Mouse (Mus musculus) CH12.LX (cell line): ENCODE measurements around the gene Eya2. TPM values are rescaled to one million over a fixed set of nuclear protein-coding genes. Genes with fewer than 3 reads are reported as not detected.

ENCODE experiments used
- DNase-seq: peaks from one replicate; pipeline ENCODE4 v3.0.0-alpha.2; 2013; ENCODE audit errors: extremely low read depth
- H3K27ac ChIP-seq: 2 replicates; pipeline ENCODE4 v1.5.1; 2012; ENCODE audit warnings: low read depth, mild to moderate bottlenecking, control low read depth, moderate library complexity; ENCODE audit not compliant: insufficient read depth
- H3K27me3 ChIP-seq: replicated peaks from 2 replicates; pipeline ENCODE3; 2012; ENCODE audit warnings: inconsistent platforms
- H3K36me3 ChIP-seq, 2 experiments: replicated peaks in 1 of 2; 2 replicates each; pipeline versions ENCODE3 to v1.6.1; 2012; ENCODE audit warnings: inconsistent platforms in 1 of 2, low read length in 1 of 2, mild to moderate bottlenecking in 1 of 2, mixed read lengths in 1 of 2, moderate library complexity in 1 of 2; ENCODE audit not compliant: control insufficient read depth in 1 of 2, insufficient read depth in 1 of 2
- H3K4me1 ChIP-seq, 2 experiments: 2 replicates each; pipeline ENCODE4 v1.6.1; 2012; ENCODE audit warnings: inconsistent platforms in 1 of 2, moderate library complexity in 1 of 2; ENCODE audit not compliant: insufficient read depth in 2 of 2, control insufficient read depth in 1 of 2
- H3K4me2 ChIP-seq: 2 replicates; pipeline ENCODE4 v1.6.1; 2012; ENCODE audit warnings: low read depth, mild to moderate bottlenecking, control low read depth; ENCODE audit not compliant: poor library complexity, insufficient read depth, severe bottlenecking
- H3K4me3 ChIP-seq, 3 experiments: fragments of 150-350 bp in 1 of 3; sonication (generic) in 1 of 3; replicated peaks in 1 of 3; 2 replicates each; pipeline versions ENCODE3 to v1.5.1; 2011 to 2012; ENCODE audit warnings: low read depth in 2 of 3, low read length in 2 of 3, mild to moderate bottlenecking in 2 of 3, moderate library complexity in 2 of 3, control low read depth in 1 of 3, improper control_type of control experiment in 1 of 3, inconsistent platforms in 1 of 3, mixed read lengths in 1 of 3; ENCODE audit not compliant: poor library complexity in 1 of 3
- H3K79me2 ChIP-seq: replicated peaks from 2 replicates; pipeline ENCODE4 v1.6.1; 2012; ENCODE audit warnings: mild to moderate bottlenecking, moderate library complexity; ENCODE audit not compliant: control insufficient read depth, poor library complexity, insufficient read depth, severe bottlenecking; ENCODE audit errors: extremely low read depth
- H3K9ac ChIP-seq: 2 replicates; pipeline ENCODE4 v1.6.1; 2012; ENCODE audit warnings: low read depth, mild to moderate bottlenecking, control low read depth, moderate library complexity; ENCODE audit not compliant: insufficient read depth
- H3K9me3 ChIP-seq: replicated peaks from 2 replicates; pipeline ENCODE3; 2012; ENCODE audit warnings: low read length, inconsistent platforms, mixed read lengths
- E2F4 ChIP-seq: IDR thresholded peaks from 2 replicates; pipeline ENCODE4 v1.6.1; 2011; ENCODE audit warnings: low read depth, low read length, improper control_type of control experiment; ENCODE audit not compliant: insufficient replicate concordance
- EP300 ChIP-seq: IDR thresholded peaks from 2 replicates; pipeline ENCODE4 v1.6.1; 2011; ENCODE audit warnings: low read length, improper control_type of control experiment
- ETS1 ChIP-seq: conservative IDR thresholded peaks from 2 replicates; pipeline ENCODE4 v1.6.1; 2012; ENCODE audit warnings: low read depth, mild to moderate bottlenecking, inconsistent platforms, low read length, improper control_type of control experiment, moderate library complexity
- GABPA ChIP-seq: IDR thresholded peaks from 2 replicates; pipeline ENCODE4 v1.6.1; 2012; ENCODE audit warnings: low read depth, low read length, improper control_type of control experiment, inconsistent platforms; ENCODE audit not compliant: insufficient replicate concordance
- JUN ChIP-seq: IDR thresholded peaks from 2 replicates; pipeline ENCODE4 v1.6.1; 2011; ENCODE audit warnings: low read depth, mild to moderate bottlenecking, low read length, improper control_type of control experiment, moderate library complexity; ENCODE audit not compliant: insufficient read depth
- JUND ChIP-seq: conservative IDR thresholded peaks from 2 replicates; pipeline ENCODE4 v1.6.1; 2011; ENCODE audit warnings: low read depth, low read length, improper control_type of control experiment
- KAT2A ChIP-seq: IDR thresholded peaks from 2 replicates; pipeline ENCODE4 v1.6.1; 2012; ENCODE audit warnings: low read length, improper control_type of control experiment, inconsistent platforms; ENCODE audit not compliant: insufficient replicate concordance
- MAZ ChIP-seq: IDR thresholded peaks from 2 replicates; pipeline ENCODE4 v1.6.1; 2012; ENCODE audit warnings: low read depth, mild to moderate bottlenecking, inconsistent platforms, low read length, improper control_type of control experiment, moderate library complexity
- MEF2A ChIP-seq: IDR thresholded peaks from 2 replicates; pipeline ENCODE4 v1.6.1; 2014; ENCODE audit warnings: low read depth, mild to moderate bottlenecking, inconsistent platforms, low read length, improper control_type of control experiment, borderline replicate concordance
- MYC ChIP-seq: IDR thresholded peaks from 2 replicates; pipeline ENCODE4 v1.6.1; 2011; ENCODE audit warnings: low read depth, mild to moderate bottlenecking, improper control_type of control experiment, low read length
- NELFE ChIP-seq: IDR thresholded peaks from 2 replicates; pipeline ENCODE4 v1.6.1; 2011; ENCODE audit warnings: low read depth, low read length, improper control_type of control experiment
- NRF1 ChIP-seq: IDR thresholded peaks from 2 replicates; pipeline ENCODE4 v1.6.1; 2014; ENCODE audit warnings: low read depth, mild to moderate bottlenecking, inconsistent platforms, low read length, improper control_type of control experiment, moderate library complexity
- PAX5 ChIP-seq: IDR thresholded peaks from 2 replicates; pipeline ENCODE4 v1.6.1; 2012; ENCODE audit warnings: low read length, inconsistent platforms, mixed read lengths
- POLR2A ChIP-seq: IDR thresholded peaks from 2 replicates; pipeline ENCODE4 v1.6.1; 2011; ENCODE audit warnings: low read depth, mild to moderate bottlenecking, improper control_type of control experiment, low read length
- POLR2AphosphoS2 ChIP-seq: IDR thresholded peaks from 2 replicates; pipeline ENCODE4 v1.6.1; 2011; ENCODE audit warnings: low read depth, low read length, improper control_type of control experiment
- RAD21 ChIP-seq: IDR thresholded peaks from 2 replicates; pipeline ENCODE4 v1.6.1; 2011; ENCODE audit warnings: low read depth, mild to moderate bottlenecking, low read length, improper control_type of control experiment, moderate library complexity
- RCOR1 ChIP-seq: conservative IDR thresholded peaks from 2 replicates; pipeline ENCODE4 v1.6.1; 2012; ENCODE audit warnings: low read depth, mild to moderate bottlenecking, inconsistent platforms, low read length, improper control_type of control experiment
- SIN3A ChIP-seq: IDR thresholded peaks from 2 replicates; pipeline ENCODE4 v1.6.1; 2012; ENCODE audit warnings: low read length, improper control_type of control experiment, inconsistent platforms
- SMC3 ChIP-seq: IDR thresholded peaks from 2 replicates; pipeline ENCODE4 v1.6.1; 2011; ENCODE audit warnings: low read depth, low read length, improper control_type of control experiment
- UBTF ChIP-seq: IDR thresholded peaks from 2 replicates; pipeline ENCODE4 v1.6.1; 2012; ENCODE audit warnings: low read depth, mild to moderate bottlenecking, inconsistent platforms, low read length, improper control_type of control experiment, moderate library complexity
- USF2 ChIP-seq: conservative IDR thresholded peaks from 2 replicates; pipeline ENCODE4 v1.6.1; 2011; ENCODE audit warnings: low read depth, low read length, improper control_type of control experiment
- ZC3H11A ChIP-seq: IDR thresholded peaks from 2 replicates; pipeline ENCODE4 v1.6.1; 2012; ENCODE audit warnings: low read depth, mild to moderate bottlenecking, inconsistent platforms, low read length, improper control_type of control experiment
- ZNF384 ChIP-seq: IDR thresholded peaks from 2 replicates; pipeline ENCODE4 v1.6.1; 2012; ENCODE audit warnings: low read depth, low read length, improper control_type of control experiment, inconsistent platforms
- dilution Hi-C: fragments of 300-500 bp; cut with MboI; formaldehyde crosslinking; loops from 2 replicates; pipeline ENCODE4 v1.14.3; 2020; ENCODE audit warnings: low sequenced_read_pairs; ENCODE audit not compliant: extremely low pct_unique_long_range_greater_than_20kb, extremely low pct_ligation_motif_present
- in situ Hi-C: fragments of 300-500 bp; cut with MboI; formaldehyde crosslinking; loops from 3 replicates; pipeline ENCODE4 v1.14.3; 2019; ENCODE audit warnings: low sequenced_read_pairs, low pct_ligation_motif_present, low pct_unique_long_range_greater_than_20kb, mixed read lengths
- polyA plus RNA-seq: library from polyadenylated mRNA; unstranded; fragments of >175 nt; gene quantifications from 2 replicates; pipeline ENCODE4 v1.2.1, GENCODE M21; 2012; ENCODE audit warnings: low read depth; ENCODE audit not compliant: insufficient read length
- total RNA-seq, 2 experiments: library from RNA; depleted of rRNA; stranded (reverse); fragments of 300-350 nt in 1 of 2; fragments of >200 nt in 1 of 2; gene quantifications; 2 replicates each; pipeline ENCODE4 v1.2.3; 2012 to 2014

Gene Eya2
- total and polyA plus RNA-seq, 3 experiments = not detected

- no peak for DNase-seq
- H3K36me3 ChIP-seq = no peaks in the 10 kb centered on the region
- H3K4me2 ChIP-seq = no peak overlapping the region
- in situ Hi-C loops = no loop called here
- dilution Hi-C loops = no loop called here
- peaks cover 2% of the 10 kb centered on the region for H3K9me3 ChIP-seq
- peaks cover 89% of the 10 kb centered on the region for H3K27me3 ChIP-seq
- TF ChIP-seq JUND (no peak), SMC3 (no peak), RCOR1 (no peak), NELFE (no peak), POLR2A (no peak), KAT2A (no peak), PAX5 (no peak), SIN3A (no peak), ETS1 (no peak), MEF2A (no peak), E2F4 (no peak), USF2 (no peak), UBTF (no peak), ZNF384 (no peak), EP300 (no peak), POLR2AphosphoS2 (no peak)
- H3K4me1 ChIP-seq = no peaks in the 10 kb centered on the region
- no peak overlapping the region for H3K4me3 ChIP-seq
- H3K9ac ChIP-seq = no peak overlapping the region
- no peak overlapping the region for H3K27ac ChIP-seq
- H3K79me2 ChIP-seq = no peaks in the 10 kb centered on the region
Observed at GRCm38 (mm10) chr2:165566898-165567297, 27.9 kb upstream of the Eya2 start.

GRCm38 (mm10) chr2:165567820-165568219, 27.0 kb upstream of the Eya2 start:
- dilution Hi-C loops (no loop called here), in situ Hi-C loops (no loop called here)
- H3K4me3 ChIP-seq = no peak overlapping the region
- H3K79me2 ChIP-seq = no peaks in the 10 kb centered on the region
- H3K4me2 ChIP-seq = no peak overlapping the region
- TF ChIP-seq ZNF384 (no peak), GABPA (no peak), RCOR1 (no peak), MEF2A (no peak), MAZ (no peak), JUND (no peak), JUN (no peak), SIN3A (no peak), EP300 (no peak), NELFE (no peak), NRF1 (no peak), ZC3H11A (no peak), SMC3 (no peak), RAD21 (no peak), MYC (no peak)
- no peaks in the 10 kb centered on the region for H3K36me3 ChIP-seq
- DNase-seq = no peak
- peaks cover 2% of the 10 kb centered on the region for H3K9me3 ChIP-seq
- no peaks in the 10 kb centered on the region for H3K4me1 ChIP-seq
- no peak overlapping the region for H3K9ac ChIP-seq
- H3K27ac ChIP-seq = no peak overlapping the region
- peaks cover 89% of the 10 kb centered on the region for H3K27me3 ChIP-seq
